Mouse (Mus musculus): ENCODE results near the gene Dnm3.

Dnm3 gene

GRCm38 (mm10) chr1:162015247-162015862 is 462.5 kb downstream of the Dnm3 start:
- no peak for DNase-seq

DNA sequence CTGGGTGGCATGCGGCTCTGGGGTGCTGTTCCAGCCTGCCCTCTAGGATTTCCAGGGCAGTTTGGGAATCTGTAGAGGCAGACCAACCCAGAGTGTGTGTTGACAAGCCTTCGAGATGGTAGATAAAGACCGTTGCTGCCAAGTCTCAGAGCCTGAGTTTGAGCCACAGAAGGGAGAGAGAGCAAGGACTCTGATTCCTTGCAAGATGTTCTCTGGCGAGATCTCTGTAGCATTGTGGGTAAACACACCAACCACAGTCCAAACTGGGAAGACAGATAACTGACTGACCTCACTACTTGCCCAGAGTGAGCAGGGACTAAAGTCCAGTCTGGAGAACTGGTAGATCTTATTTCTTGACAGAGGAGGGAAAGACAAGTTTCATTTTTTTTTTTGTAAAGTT is 464.3 kb downstream of the Dnm3 start:
- no peak for DNase-seq

DNA sequence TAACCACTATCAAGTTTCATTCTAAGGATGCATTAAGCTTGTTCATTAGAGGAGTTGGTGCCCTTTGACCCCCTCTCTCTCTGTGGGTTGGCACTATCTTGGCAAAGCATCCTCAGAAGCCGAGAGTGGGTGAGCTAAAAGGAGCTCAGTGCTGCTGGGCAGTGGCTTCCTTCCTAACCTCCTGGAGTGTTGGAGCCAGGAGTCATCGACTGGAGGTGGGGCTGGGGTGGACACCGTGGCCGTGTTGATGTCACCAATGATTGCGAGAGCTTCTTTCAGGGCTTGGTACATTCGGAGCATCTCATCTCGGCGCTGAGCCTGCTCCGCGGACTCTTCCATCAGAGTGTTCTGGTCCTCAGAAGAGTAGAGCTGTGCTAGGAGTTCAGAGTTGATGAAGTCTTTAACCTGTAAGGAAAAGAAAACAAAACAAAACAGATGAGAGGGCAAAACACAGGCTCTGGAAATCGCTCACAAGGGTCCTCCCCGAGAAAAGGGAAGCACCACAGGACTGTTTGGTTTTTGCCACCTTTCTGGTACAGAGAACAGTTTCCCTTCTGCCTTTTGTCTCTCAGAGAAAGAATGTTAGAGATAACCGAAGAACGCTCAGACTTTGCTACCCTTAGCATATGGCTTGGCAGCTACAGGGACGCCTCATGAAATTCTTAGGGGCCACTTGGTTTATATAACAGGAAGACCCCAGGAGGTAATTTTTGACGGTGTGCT is 466.1 kb downstream of the Dnm3 start:
- DNase-seq, result no peak

GRCm38 (mm10) chr1:162009086-162009485 is 468.7 kb downstream of the Dnm3 start:
- DNase-seq, result no peak

GRCm38 (mm10) chr1:162008631-162009067 is 469.2 kb downstream of the Dnm3 start:
- no peak for DNase-seq

DNA sequence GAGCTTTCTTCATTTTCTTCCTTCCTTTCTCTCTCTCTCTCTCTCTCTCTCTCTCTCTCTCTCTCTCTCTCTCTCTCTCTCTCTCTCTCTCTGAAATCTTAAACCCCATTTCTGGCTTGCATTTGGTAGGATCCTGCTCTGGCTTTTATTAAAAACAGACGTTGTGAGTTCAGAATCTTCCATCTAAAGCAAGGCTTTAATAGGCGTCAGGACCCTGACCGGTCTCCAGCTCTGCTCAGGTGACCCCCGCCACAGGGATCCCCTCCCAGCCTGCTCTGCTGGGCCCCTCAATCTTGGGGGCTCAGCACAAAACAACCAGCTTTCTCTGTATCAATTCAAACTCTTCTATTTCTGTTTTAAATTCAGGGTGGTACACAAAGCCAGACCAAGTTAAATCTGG is 469.6 kb downstream of the Dnm3 start:
- DNase-seq, result no peak

GRCm38 (mm10) chr1:162006109-162006508 is 471.7 kb downstream of the Dnm3 start:
- no peak for DNase-seq

DNA sequence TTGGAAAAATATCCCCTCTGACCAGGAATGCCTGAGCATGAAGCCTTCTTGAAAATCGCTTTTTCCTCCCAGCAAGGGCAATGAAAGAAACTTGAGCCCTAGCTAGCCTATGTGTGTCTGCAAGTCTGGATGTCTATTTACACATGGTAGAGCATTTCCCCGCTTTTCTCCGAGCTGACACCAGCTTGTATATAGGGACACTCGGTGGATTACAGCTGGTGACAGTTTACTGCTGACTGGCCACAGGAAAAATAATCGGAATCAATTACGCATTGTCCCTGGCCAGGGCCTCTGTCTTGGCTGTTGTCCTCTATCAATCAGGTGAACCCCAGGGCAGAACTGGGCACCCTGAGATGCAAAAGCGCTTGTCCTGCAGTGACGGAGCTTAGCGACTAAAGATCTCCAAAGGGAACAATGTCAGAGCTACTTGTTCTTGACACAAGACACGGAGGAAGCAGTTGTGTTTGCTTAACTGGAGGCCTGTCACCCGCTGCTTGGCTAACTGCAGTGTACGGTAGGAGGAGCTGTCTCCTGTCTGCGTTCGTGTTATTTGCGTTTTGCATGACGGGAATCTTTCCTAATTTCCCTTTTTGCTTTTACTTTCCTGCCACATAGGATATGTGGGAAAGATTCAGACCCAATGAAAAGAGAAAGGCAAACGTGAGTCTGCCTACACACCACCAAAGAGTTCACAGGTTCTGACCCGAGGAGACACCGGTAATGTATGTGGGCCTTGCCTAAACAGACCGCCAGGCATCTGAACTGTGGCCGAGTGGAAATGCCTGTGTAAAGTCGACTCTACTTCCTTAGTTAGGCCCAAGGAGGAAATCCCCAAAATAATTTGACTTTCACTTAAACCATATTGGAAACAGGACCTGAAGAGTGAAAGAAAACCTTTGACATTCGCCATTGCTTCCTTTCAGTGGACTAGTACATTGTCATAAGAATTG is 472.7 kb downstream of the Dnm3 start:
- peak; percentile 71 for DNase-seq

GRCm38 (mm10) chr1:162004518-162004780 is 473.4 kb downstream of the Dnm3 start:
- DNase-seq, result no peak

DNA sequence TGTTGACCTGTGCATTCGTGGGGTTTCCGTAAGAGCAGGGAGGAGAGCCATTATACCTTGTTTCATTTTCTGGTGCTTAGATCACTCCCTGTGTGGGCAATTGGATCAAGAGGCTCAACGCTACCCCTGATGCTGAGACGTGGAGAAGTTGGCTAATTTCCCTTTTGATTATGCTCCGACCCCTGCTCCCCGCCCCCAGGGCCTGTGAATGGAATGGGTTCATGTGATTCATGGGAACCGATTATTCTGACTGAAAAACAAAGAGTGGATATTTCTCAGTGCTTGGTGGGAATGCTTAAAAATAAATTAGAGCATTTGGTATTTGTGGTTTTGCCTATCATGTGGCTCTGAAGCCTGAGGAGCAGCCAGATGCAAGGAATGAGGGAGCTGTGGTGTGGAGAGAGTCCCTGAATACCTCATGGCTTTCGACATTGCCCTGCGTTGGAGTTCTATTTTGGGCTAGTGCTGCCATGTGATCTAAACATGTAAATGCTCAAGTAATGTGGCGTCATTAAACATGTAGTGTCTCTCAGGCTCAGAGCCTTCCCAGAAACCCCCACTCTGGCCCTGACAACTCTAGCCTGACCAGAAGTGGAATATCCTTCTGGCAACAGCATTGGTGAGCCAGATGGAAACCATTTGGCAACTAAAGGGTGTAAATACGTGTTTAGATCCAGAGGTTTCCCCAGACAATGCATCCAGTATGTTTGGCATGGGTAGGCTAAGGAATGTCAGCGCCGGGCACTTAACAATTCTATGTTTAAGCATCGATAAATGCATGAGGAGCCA is 473.9 kb downstream of the Dnm3 start:
- DNase-seq, result no peak

DNA sequence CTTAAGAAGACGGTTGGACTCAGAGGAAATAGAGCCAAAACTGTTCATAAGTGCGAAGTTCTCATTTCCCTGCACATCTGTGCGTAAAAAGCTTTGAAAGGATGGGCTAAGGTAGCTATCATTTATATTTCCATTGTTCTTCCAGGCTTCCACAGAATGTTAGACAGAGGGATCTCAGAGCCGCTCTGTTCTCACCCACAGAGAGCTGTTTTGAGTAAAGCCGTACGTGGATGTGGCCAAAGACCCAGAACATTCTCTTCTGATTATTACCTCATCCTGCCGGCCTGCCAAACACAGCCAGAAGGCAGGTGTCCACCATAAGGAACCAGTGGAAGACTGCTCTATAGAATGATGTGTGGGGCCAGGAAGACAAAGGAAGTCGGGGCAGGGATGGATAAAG is 476.5 kb downstream of the Dnm3 start:
- DNase-seq, result no peak

DNA sequence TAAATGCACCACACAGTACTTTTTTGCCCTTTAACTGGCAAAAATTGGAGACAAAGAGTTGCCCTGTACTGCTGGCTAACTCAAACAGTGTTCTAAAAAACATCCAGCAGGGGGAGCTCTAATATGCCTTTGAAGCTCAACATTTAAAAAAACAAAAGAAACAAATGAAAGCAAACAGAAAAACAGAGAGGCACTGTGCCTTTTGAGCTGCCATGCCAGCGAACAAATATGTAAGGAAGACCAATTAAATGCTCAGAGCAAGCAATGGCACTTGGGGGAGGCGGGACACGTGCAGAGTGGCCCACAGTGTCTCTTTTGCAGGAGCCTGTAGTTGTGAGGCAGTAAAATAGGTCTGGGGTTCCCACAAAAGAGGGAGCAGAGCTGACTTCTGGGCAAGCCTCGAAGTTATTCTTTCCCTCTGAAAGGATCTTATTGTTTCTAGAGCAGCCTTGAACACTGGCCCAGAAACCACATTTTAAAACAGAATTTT is 477.9 kb downstream of the Dnm3 start:
- peak; percentile 70 for DNase-seq

DNA sequence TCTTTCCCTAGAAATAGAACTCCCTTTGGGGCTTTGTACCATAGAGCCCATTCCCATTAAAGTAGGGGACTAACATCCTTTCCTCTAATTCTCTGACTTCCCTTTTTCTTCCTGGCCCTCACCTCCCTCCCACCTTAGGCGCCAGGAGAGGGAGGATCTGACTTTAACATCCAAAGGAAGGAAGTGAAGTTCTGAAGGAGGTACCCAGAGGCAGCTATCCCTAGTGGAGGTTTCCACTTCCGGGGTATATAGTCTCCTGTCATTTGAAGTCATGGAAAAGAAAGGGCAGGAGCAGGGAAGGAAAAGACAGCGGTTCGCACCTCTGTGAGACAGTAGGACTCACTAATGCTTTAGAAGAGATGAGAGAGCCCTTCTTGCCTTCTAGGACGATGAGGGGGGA is 478.5 kb downstream of the Dnm3 start:
- DNase-seq, result no peak

DNA sequence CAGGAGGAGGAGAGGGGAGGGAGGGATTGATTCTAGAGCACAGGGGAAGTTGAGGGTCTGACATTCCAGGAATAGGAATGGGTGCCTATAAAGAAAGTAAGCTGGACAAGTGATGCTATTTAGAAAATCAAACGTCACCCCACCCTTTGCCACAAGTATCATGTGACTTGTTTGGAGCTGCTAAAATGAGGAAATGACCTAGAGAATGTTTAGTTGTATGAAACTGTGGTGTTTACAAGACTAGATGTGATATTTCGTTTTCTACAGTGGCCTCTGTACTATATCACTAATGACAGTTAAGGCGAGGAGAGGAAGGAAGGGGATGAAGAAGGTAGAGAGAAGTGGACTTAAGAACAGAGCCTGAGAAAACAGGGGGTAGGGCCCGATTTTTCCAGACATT is 479.1 kb downstream of the Dnm3 start:
- DNase-seq, result no peak

DNA sequence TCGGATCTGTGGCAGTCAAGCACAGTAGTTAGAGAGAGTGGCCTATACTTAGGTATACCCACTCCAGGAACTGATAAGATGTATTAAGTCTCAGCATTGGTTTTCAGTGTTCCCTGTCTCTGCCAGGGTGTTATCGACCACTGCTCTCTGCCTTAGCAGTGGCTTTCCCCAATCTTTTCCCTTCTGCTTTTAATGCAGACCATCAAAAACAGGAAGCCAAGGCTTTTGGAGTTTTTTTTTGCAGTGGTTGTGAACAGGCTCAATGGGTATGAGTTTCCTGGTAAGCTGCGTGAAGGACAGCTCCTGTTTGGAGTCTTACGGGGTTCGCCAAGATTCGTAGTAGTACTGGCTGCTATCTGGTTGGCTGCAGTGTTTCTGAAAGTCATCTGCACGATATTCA is 485.4 kb downstream of the Dnm3 start:
- no peak for DNase-seq

DNA sequence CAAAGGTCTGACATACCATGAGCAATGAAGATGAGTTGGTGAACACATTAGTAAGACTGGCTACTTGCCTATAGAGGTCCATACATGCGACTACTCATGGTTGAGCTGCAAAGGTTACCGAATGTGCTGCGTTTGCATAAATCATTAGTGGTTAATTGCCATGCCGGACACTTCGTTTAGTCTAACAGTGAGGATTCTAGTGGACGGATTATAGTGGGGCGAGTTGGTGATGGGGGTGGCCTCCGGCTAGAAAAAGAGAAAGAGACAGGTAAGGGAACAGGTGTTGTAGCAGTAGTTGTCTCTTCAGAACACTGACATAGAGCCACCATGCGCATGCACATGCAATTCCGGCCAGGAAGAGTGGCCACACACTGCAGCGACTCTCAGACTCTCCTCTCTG is 486.0 kb downstream of the Dnm3 start:
- no peak for DNase-seq

DNA sequence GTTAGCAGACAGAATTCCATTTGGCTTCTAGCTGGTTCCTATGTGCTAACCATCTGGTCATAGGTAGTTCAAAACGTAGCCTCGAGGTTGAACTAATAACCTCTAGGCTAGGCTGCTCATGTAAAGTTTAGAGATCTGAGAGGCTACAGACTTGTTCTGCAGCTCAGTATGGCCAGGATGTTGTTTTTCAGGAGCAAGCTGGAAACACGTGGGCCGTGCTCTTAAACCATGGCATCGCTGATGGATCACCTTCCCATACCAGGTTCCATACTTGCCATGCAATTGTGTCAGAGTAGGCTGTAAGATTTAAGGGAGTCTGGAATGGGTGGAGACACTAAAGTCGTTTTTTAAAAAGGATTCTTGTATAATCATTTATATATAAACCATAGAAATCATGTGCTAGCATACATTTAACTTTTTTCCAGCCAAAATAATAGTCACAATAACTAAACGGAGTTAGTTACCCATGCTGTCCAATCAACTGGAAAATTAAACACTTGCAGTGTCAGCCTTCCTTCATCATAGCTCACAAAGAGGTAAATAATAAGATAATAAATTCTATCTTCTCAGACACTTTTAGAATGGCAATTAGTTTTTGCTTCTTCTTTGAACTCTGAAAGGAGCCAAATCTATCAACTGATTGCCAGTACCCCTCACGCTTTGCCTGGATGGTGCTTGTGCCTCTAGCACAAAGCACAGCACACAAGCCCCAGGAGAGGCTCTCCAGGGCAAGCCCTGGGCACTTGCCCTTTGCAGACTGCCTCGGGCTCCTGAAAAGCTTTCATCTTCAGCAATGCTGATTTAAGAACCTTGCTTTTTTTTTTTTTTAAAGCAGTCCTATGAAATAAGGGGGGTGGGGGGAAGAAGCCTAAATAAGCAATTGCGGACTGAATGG is 486.9 kb downstream of the Dnm3 start:
- DNase-seq, result no peak

- peak; percentile 35 for DNase-seq
Measured at GRCm38 (mm10) chr1:161983979-161984566, 493.8 kb downstream of the Dnm3 start.

DNA sequence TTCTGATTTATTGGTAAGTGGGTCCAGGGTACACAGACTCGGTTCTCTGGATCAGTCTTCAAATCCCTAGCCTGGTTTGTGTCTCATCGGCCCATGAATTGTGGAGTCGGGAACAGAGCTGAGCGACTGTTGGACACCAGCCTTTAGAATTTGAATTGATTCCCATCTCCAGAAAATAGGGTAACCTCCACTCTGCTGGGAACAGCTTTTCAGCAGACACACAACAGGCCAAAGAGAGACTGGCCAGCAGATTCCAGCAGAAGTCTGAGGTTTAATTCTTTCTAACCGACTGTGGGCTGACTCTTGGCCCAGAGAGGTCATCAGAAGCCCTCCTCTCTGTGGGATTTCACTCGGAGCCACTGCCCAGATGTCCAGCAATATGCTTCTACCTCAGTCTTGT is 494.4 kb downstream of the Dnm3 start:
- DNase-seq, result no peak

GRCm38 (mm10) chr1:161980626-161981298 is 497.1 kb downstream of the Dnm3 start:
- DNase-seq, result no peak

GRCm38 (mm10) chr1:161980046-161980445 is 497.8 kb downstream of the Dnm3 start:
- no peak for DNase-seq
